Mouse (Mus musculus): ENCODE results near the gene Ppil4. TPM values are rescaled to one million over a fixed set of nuclear protein-coding genes. Genes with fewer than 3 reads are reported as not detected.
A peak's percentile ranks its signal among the peaks of the same experiment; 100 is the strongest.

The Ppil4 gene
- polyA plus RNA-seq, 1 experiment from 2014 or later, result 63.7 TPM

DNA sequence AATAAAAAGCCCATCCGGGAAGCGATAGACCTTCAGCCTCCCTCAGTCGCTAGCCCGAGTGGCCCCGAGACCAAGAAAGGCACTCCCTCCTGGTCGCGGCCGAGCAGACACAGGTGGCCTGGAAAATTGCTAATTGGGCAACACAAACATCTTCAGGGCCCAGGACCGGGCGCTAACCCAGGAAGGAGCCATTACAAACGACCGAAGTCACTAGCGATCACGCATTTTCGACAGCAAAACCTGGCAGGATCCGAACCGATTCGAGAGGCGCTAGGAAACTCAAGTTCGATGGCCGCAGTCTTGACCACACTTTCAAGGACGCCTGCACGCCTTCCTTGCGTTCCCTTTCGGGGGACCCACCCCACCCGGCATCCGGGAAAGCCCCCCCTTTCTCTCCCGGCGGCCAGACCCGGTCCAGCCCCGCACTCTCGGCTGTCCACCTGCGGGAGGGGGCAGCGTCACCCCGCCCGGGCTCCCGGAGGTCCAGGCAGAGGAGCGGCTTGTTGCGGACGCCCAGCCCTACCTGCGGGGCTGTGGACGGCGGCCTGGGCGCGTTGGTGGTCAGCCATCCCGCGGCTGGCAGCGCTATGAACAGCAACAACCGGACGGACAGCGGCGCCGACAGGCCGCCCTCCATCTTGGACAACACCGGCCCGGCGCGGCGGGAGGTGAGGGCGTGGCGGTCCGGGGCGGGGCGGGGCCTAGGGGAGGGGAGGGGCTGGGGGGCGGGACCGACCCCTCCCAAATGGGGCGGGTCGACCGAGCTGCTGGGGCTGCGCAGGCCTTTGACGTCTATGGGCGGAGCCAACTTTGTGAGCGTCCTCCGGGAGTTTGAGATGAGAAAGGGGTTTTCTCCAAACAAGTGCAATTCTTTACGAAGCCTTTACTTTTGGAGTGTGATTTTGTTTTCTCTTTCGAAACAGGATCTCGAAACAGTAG lies 12.2 kb upstream of the Ppil4 start:
- WGBS, result under 1% methylated on average over 65 of the region's 77 CpGs
- peak overlapping the region; percentile 72 for H3K4me3 ChIP-seq (replicated peaks; ENCODE audit: low read length)

DNA sequence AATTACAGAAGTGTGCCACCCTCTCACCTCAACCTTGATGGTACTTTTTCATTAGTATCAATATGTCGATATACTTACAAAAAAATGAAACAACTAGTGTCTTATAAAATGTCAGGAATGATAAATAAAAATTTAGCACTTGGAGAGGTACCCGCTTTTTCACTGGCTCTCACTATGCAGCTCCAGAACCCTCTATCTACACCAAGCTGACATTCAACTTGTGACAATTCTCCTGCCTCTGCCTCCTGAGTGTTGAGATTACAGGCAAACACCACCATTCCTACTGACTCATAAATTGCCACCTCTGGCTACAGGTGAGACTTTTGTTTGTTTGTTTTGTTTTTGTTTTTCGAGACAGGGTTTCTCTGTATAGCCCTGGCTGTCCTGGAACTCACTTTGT lies 11.5 kb upstream of the Ppil4 start:
- WGBS, result 50% methylated on average over 3 of the region's 3 CpGs
- H3K9ac ChIP-seq (replicated peaks; ENCODE audit: low read depth, low read length), result peak overlapping the region; percentile 32; the same call in 1 of the 2 replicates
- no peak overlapping the region for H3K27ac ChIP-seq (ENCODE audit: low read length)
- H3K27me3 ChIP-seq (replicated peaks; ENCODE audit: control insufficient read depth, insufficient read depth, low read length), result no peaks in the 10 kb centered on the region
- H3K4me1 ChIP-seq (replicated peaks; ENCODE audit: control insufficient read depth, insufficient read depth, low read length), result peaks cover 7% of the 10 kb centered on the region
- H3K9me3 ChIP-seq (ENCODE audit: control insufficient read depth, low read length), result no peaks in the 10 kb centered on the region
- peak overlapping the region; percentile 79 for H3K4me2 ChIP-seq (ENCODE audit: low read length)
- peak; percentile 15; the same call in 1 of the 2 replicates for ATAC-seq
- peak overlapping the region; percentile 72 for H3K4me3 ChIP-seq (replicated peaks; ENCODE audit: low read length)
- H3K36me3 ChIP-seq (ENCODE audit: control insufficient read depth, insufficient read depth), result 0 out of 2 replicates have a peak, but pooled peaks cover 2% of the 10 kb centered on the region

More for the DNA sequence above, 12.2 kb upstream of the Ppil4 start:
- no peaks in the 10 kb centered on the region for H3K27me3 ChIP-seq (replicated peaks; ENCODE audit: control insufficient read depth, insufficient read depth, low read length)
- 0 out of 2 replicates have a peak, but pooled peaks cover 2% of the 10 kb centered on the region for H3K36me3 ChIP-seq (ENCODE audit: control insufficient read depth, insufficient read depth)
- H3K27ac ChIP-seq (ENCODE audit: low read length), result no peak overlapping the region
- H3K9me3 ChIP-seq (ENCODE audit: control insufficient read depth, low read length), result no peaks in the 10 kb centered on the region
- peak overlapping the region; percentile 79 for H3K4me2 ChIP-seq (ENCODE audit: low read length)
- peak overlapping the region; percentile 72 for H3K9ac ChIP-seq (replicated peaks; ENCODE audit: low read depth, low read length)
- peak; percentile 95 for ATAC-seq
- peaks cover 7% of the 10 kb centered on the region for H3K4me1 ChIP-seq (replicated peaks; ENCODE audit: control insufficient read depth, insufficient read depth, low read length)

GRCm38 (mm10) chr10:7787319-7787718 lies 5.4 kb upstream of the Ppil4 start:
- Histone ChIP-seq H3K9ac (replicated peaks; ENCODE audit: low read depth, low read length) (no peak overlapping the region), H3K9me3 (ENCODE audit: control insufficient read depth, low read length) (no peaks in the 10 kb centered on the region), H3K27ac (ENCODE audit: low read length) (no peak overlapping the region), H3K4me2 (ENCODE audit: low read length) (no peak overlapping the region), H3K27me3 (replicated peaks; ENCODE audit: control insufficient read depth, insufficient read depth, low read length) (no peaks in the 10 kb centered on the region), H3K36me3 (ENCODE audit: control insufficient read depth, insufficient read depth) (no peaks in the 10 kb centered on the region), H3K4me3 (replicated peaks; ENCODE audit: low read length) (no peak overlapping the region), H3K4me1 (replicated peaks; ENCODE audit: control insufficient read depth, insufficient read depth, low read length) (peaks cover 3% of the 10 kb centered on the region)
- ATAC-seq, result no peak
- 53% methylated on average over 2 of the region's 2 CpGs for WGBS

GRCm38 (mm10) chr10:7792254-7792750 lies 389 bp upstream of the Ppil4 start:
- no peaks in the 10 kb centered on the region for H3K27me3 ChIP-seq (replicated peaks; ENCODE audit: control insufficient read depth, insufficient read depth, low read length)
- peak overlapping the region; percentile 59 for H3K4me2 ChIP-seq (ENCODE audit: low read length)
- peak overlapping the region; percentile 88 for H3K9ac ChIP-seq (replicated peaks; ENCODE audit: low read depth, low read length)
- H3K4me1 ChIP-seq (replicated peaks; ENCODE audit: control insufficient read depth, insufficient read depth, low read length), result peaks cover 13% of the 10 kb centered on the region
- under 1% methylated on average over 10 of the region's 10 CpGs for WGBS
- H3K4me3 ChIP-seq (replicated peaks; ENCODE audit: low read length), result peak overlapping the region; percentile 98
- H3K9me3 ChIP-seq (ENCODE audit: control insufficient read depth, low read length), result no peaks in the 10 kb centered on the region
- ATAC-seq, result peak; percentile 73
- H3K27ac ChIP-seq (ENCODE audit: low read length), result peak overlapping the region; percentile 64
- peaks cover 9% of the 10 kb centered on the region; the same call in 1 of the 2 replicates for H3K36me3 ChIP-seq (ENCODE audit: control insufficient read depth, insufficient read depth)

DNA sequence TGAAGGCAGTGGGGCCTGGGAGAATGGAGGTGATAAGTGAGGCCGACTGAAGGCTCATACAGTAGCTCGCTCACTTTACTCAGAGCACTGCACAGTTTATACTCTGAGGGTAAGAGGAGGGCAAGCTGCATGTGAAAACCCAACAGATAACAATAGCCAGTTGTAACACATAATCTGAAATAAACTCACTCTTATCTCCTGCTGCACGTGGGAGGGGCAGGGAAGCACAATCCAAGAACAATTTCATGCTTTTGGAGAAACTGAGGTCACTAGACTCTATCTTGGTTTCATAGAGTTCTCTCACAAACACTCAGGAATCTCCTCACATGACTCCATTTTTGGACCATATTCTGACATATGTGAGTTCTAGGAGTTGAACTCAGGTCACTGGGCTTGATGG lies 8.6 kb downstream of the Ppil4 start:
- Histone ChIP-seq H3K4me1 (replicated peaks; ENCODE audit: control insufficient read depth, insufficient read depth, low read length) (no peaks in the 10 kb centered on the region), H3K9me3 (ENCODE audit: control insufficient read depth, low read length) (no peaks in the 10 kb centered on the region), H3K9ac (replicated peaks; ENCODE audit: low read depth, low read length) (no peak overlapping the region), H3K4me3 (replicated peaks; ENCODE audit: low read length) (no peak overlapping the region), H3K27ac (ENCODE audit: low read length) (no peak overlapping the region), H3K4me2 (ENCODE audit: low read length) (no peak overlapping the region), H3K36me3 (ENCODE audit: control insufficient read depth, insufficient read depth) (peaks cover 51% of the 10 kb centered on the region), H3K27me3 (replicated peaks; ENCODE audit: control insufficient read depth, insufficient read depth, low read length) (no peaks in the 10 kb centered on the region)
- ATAC-seq, result no peak
- WGBS, result 90% methylated on average over 3 of the region's 3 CpGs

DNA sequence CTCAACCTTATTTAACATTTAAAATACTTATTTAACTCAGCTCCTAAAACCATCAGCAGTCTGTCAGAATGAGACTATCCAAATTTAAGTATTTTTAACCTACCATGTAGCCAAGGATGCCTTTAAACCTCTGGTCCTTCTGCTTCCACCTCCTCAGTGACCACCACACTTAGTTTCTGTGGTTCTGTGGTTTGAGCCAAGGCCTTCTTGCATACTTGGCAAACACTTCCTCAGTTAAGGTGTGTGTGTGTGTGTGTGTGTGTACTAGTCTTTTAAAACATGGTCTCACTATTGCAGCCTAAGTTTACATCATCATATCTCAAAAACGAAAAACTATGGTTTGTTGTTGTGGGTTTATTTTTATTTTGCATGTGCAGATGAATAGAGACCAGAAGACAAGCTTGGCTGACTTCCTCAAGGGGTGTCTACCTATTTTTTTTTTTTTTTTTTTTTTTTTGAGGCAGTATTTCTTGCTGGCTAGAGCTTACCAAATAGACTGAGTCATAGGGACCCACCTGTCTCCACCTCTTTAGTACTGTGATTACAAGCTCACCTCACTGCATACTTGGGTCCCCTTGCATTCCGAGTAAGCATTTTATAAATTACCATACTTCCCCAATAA lies 9.9 kb downstream of the Ppil4 start:
- Histone ChIP-seq H3K9ac (replicated peaks; ENCODE audit: low read depth, low read length) (no peak overlapping the region), H3K27ac (ENCODE audit: low read length) (no peak overlapping the region), H3K4me2 (ENCODE audit: low read length) (no peak overlapping the region), H3K27me3 (replicated peaks; ENCODE audit: control insufficient read depth, insufficient read depth, low read length) (no peaks in the 10 kb centered on the region), H3K36me3 (ENCODE audit: control insufficient read depth, insufficient read depth) (peaks cover 41% of the 10 kb centered on the region), H3K4me3 (replicated peaks; ENCODE audit: low read length) (no peak overlapping the region), H3K4me1 (replicated peaks; ENCODE audit: control insufficient read depth, insufficient read depth, low read length) (no peaks in the 10 kb centered on the region), H3K9me3 (ENCODE audit: control insufficient read depth, low read length) (no peaks in the 10 kb centered on the region)
- no peak for ATAC-seq
- 93% methylated on average over 2 of the region's 2 CpGs for WGBS

GRCm38 (mm10) chr10:7809937-7810336 lies 17.2 kb downstream of the Ppil4 start:
- no peak overlapping the region for H3K27ac ChIP-seq (ENCODE audit: low read length)
- ATAC-seq, result peak; percentile 54; the same call in 1 of the 2 replicates
- H3K9me3 ChIP-seq (ENCODE audit: control insufficient read depth, low read length), result no peaks in the 10 kb centered on the region
- no peak overlapping the region for H3K4me2 ChIP-seq (ENCODE audit: low read length)
- H3K36me3 ChIP-seq (ENCODE audit: control insufficient read depth, insufficient read depth), result peaks cover 15% of the 10 kb centered on the region
- WGBS, result 53% methylated on average over 2 of the region's 2 CpGs
- no peaks in the 10 kb centered on the region for H3K4me1 ChIP-seq (replicated peaks; ENCODE audit: control insufficient read depth, insufficient read depth, low read length)
- no peak overlapping the region for H3K4me3 ChIP-seq (replicated peaks; ENCODE audit: low read length)
- H3K9ac ChIP-seq (replicated peaks; ENCODE audit: low read depth, low read length), result no peak overlapping the region
- H3K27me3 ChIP-seq (replicated peaks; ENCODE audit: control insufficient read depth, insufficient read depth, low read length), result no peaks in the 10 kb centered on the region

- Histone ChIP-seq H3K4me2 (ENCODE audit: low read length) (no peak overlapping the region), H3K27me3 (replicated peaks; ENCODE audit: control insufficient read depth, insufficient read depth, low read length) (no peaks in the 10 kb centered on the region), H3K27ac (ENCODE audit: low read length) (no peak overlapping the region), H3K9ac (replicated peaks; ENCODE audit: low read depth, low read length) (no peak overlapping the region), H3K36me3 (ENCODE audit: control insufficient read depth, insufficient read depth) (peaks cover 12% of the 10 kb centered on the region), H3K4me1 (replicated peaks; ENCODE audit: control insufficient read depth, insufficient read depth, low read length) (no peaks in the 10 kb centered on the region), H3K9me3 (ENCODE audit: control insufficient read depth, low read length) (no peaks in the 10 kb centered on the region), H3K4me3 (replicated peaks; ENCODE audit: low read length) (no peak overlapping the region)
- 92% methylated on average over 2 of the region's 2 CpGs for WGBS
- no peak for ATAC-seq
These were observed 23.8 kb downstream of the Ppil4 start for GRCm38 (mm10) chr10:7816476-7816875.

DNA sequence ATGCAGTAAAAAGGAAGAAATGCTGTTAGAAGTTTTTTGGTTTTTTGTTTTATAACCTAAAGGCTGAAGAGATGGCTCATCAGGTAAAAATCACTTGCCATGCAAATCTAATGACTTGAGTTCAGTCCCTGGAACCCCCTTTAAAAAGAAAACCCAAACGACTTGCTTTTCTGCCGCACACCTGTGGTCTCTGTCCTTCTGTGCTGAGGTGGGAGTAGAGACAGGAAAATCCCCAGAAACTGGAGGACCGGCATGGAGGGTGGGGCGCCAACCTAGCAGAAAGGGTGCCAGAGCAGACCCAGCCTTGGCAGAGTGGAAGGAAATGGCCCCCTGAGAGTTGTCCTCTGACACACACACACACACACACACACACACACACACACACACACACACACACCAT lies 26.0 kb downstream of the Ppil4 start:
- ATAC-seq, result no peak
- Histone ChIP-seq H3K36me3 (ENCODE audit: control insufficient read depth, insufficient read depth) (peaks cover 14% of the 10 kb centered on the region; the same call in 1 of the 2 replicates), H3K4me2 (ENCODE audit: low read length) (no peak overlapping the region), H3K27me3 (replicated peaks; ENCODE audit: control insufficient read depth, insufficient read depth, low read length) (no peaks in the 10 kb centered on the region), H3K4me1 (replicated peaks; ENCODE audit: control insufficient read depth, insufficient read depth, low read length) (no peaks in the 10 kb centered on the region), H3K9me3 (ENCODE audit: control insufficient read depth, low read length) (no peaks in the 10 kb centered on the region), H3K9ac (replicated peaks; ENCODE audit: low read depth, low read length) (no peak overlapping the region), H3K4me3 (replicated peaks; ENCODE audit: low read length) (no peak overlapping the region), H3K27ac (ENCODE audit: low read length) (no peak overlapping the region)
- 91% methylated on average over 4 of the region's 4 CpGs for WGBS

Measured in forebrain, embryonic 16.5 days (tissue).